Mouse (Mus musculus): ENCODE measurements around the gene Tnfsf14. TPM values are rescaled to one million over a fixed set of nuclear protein-coding genes. Genes with fewer than 3 reads are reported as not detected.

Gene Tnfsf14
- polyA plus RNA-seq, 1 experiment from 2014 or later: 1.9 TPM

DNA sequence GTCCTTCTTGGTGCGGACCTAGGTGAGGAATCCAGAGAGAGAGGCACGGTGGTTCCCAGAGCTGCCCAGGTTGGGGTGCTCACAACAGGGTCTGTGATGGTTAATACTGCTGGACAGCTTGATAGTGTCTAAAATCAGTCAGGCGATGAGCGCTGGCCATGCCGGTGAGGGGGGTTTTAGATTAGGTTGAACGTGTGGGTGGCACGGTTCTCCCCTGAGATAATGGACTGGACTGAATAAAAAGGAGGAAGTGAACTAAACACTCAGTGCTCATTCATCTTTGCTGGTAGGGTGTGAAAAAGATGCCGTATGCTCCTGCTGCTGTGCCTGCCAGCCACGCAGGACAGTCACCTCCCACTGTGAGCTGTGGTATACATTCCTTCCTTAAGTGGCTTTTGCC lies 29.3 kb upstream of the Tnfsf14 start:
- Histone ChIP-seq H3K27ac (ENCODE audit: low read depth) (no peak overlapping the region), H3K9ac (replicated peaks) (no peak overlapping the region), H3K27me3 (ENCODE audit: insufficient read depth, low read length) (no peaks in the 10 kb centered on the region), H3K4me3 (ENCODE audit: low read depth, low read length) (0 out of 2 replicates have a peak overlapping the region, but pooled peaks have one; percentile 3), H3K9me3 (ENCODE audit: low read length) (no peaks in the 10 kb centered on the region), H3K36me3 (replicated peaks; ENCODE audit: insufficient read depth, low read length) (peaks cover 55% of the 10 kb centered on the region), H3K4me1 (ENCODE audit: insufficient read depth) (peaks cover 18% of the 10 kb centered on the region), H3K4me2 (ENCODE audit: low read depth, low read length) (peak overlapping the region; percentile 55)
- no peak for TF ChIP-seq CTCF (IDR thresholded peaks at IDR 0.05; ENCODE audit: low read depth)
- no peak for TF ChIP-seq EP300 (IDR thresholded peaks at IDR 0.05; ENCODE audit: low read depth)
- ATAC-seq (no peak), DNase-seq (no peak)
- WGBS (ENCODE audit: insufficient replicate concordance): 44% methylated on average over 9 of the region's 9 CpGs

DNA sequence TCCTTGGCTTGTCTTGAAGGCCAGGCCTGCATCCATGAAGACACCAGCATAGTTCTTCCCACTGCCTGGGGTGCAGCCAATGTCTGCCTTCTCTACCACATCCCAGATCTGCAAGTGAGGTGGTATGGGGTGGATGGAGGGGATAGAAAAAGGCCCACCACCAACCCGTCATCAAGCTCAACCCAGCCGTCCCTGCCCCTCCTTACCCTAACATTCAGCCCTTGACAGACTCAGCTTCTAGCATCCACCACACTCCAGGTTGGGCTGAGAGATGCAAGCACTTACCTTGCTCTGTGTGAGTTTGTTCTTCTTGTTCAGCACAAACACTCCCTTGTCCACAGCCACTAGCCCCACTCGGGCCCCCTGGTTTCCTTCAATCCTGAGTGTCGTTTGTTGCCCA lies 27.9 kb upstream of the Tnfsf14 start:
- no peak overlapping the region for H3K4me3 ChIP-seq (ENCODE audit: low read depth, low read length)
- DNase-seq (no peak), ATAC-seq (no peak)
- H3K27ac ChIP-seq (ENCODE audit: low read depth): no peak overlapping the region
- H3K4me1 ChIP-seq (ENCODE audit: insufficient read depth): peaks cover 18% of the 10 kb centered on the region
- TF ChIP-seq CTCF (IDR thresholded peaks at IDR 0.05; ENCODE audit: low read depth): no peak
- H3K9ac ChIP-seq (replicated peaks): no peak overlapping the region
- 46% methylated on average over 4 of the region's 4 CpGs for WGBS (ENCODE audit: insufficient replicate concordance)
- no peaks in the 10 kb centered on the region for H3K27me3 ChIP-seq (ENCODE audit: insufficient read depth, low read length)
- no peaks in the 10 kb centered on the region for H3K9me3 ChIP-seq (ENCODE audit: low read length)
- peaks cover 69% of the 10 kb centered on the region for H3K36me3 ChIP-seq (replicated peaks; ENCODE audit: insufficient read depth, low read length)
- H3K4me2 ChIP-seq (ENCODE audit: low read depth, low read length): peak overlapping the region; percentile 55

DNA sequence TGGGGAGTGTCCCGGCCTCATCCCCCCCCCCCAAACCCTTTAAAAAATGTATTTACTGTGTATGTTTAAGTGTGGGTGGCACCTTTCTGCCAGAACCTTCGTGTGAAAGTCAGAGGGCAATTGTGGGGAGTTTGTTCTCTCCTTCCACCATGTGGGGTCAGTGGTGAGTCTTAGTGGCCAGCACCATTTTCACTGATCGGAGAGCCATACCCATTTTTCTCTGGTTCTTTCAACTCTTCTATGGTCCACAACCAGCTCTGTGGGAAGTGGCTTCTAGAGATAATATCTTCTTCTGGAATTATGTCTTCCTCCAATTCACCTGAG lies 25.9 kb upstream of the Tnfsf14 start:
- no peaks in the 10 kb centered on the region for H3K27me3 ChIP-seq (ENCODE audit: insufficient read depth, low read length)
- H3K9ac ChIP-seq (replicated peaks): no peak overlapping the region
- WGBS (ENCODE audit: insufficient replicate concordance): 22% methylated on average over 3 of the region's 3 CpGs
- TF ChIP-seq EP300 (IDR thresholded peaks at IDR 0.05; ENCODE audit: low read depth): no peak
- TF ChIP-seq CTCF (IDR thresholded peaks at IDR 0.05; ENCODE audit: low read depth): peak; percentile 63
- peaks cover 13% of the 10 kb centered on the region for H3K4me1 ChIP-seq (ENCODE audit: insufficient read depth)
- peaks cover 77% of the 10 kb centered on the region for H3K36me3 ChIP-seq (replicated peaks; ENCODE audit: insufficient read depth, low read length)
- no peak overlapping the region for H3K4me3 ChIP-seq (ENCODE audit: low read depth, low read length)
- H3K9me3 ChIP-seq (ENCODE audit: low read length): no peaks in the 10 kb centered on the region
- H3K27ac ChIP-seq (ENCODE audit: low read depth): no peak overlapping the region
- ATAC-seq: 0 out of 2 replicates have a peak, but pooled peaks have one; percentile 2
- H3K4me2 ChIP-seq (ENCODE audit: low read depth, low read length): no peak overlapping the region
- DNase-seq: no peak

- 21% methylated on average over 11 of the region's 11 CpGs for WGBS (ENCODE audit: insufficient replicate concordance)
- no peak for TF ChIP-seq EP300 (IDR thresholded peaks at IDR 0.05; ENCODE audit: low read depth)
- peak; percentile 86 for TF ChIP-seq CTCF (IDR thresholded peaks at IDR 0.05; ENCODE audit: low read depth)
- H3K27ac ChIP-seq (ENCODE audit: low read depth): no peak overlapping the region
- no peaks in the 10 kb centered on the region for H3K9me3 ChIP-seq (ENCODE audit: low read length)
- ATAC-seq (peak; percentile 49), DNase-seq (peak; percentile 80)
- H3K9ac ChIP-seq (replicated peaks): no peak overlapping the region
- H3K4me1 ChIP-seq (ENCODE audit: insufficient read depth): peaks cover 13% of the 10 kb centered on the region
- no peak overlapping the region for H3K4me3 ChIP-seq (ENCODE audit: low read depth, low read length)
- H3K4me2 ChIP-seq (ENCODE audit: low read depth, low read length): no peak overlapping the region
- peaks cover 79% of the 10 kb centered on the region for H3K36me3 ChIP-seq (replicated peaks; ENCODE audit: insufficient read depth, low read length)
- no peaks in the 10 kb centered on the region for H3K27me3 ChIP-seq (ENCODE audit: insufficient read depth, low read length)
Measured at GRCm38 (mm10) chr17:57219167-57219883, 25.3 kb upstream of the Tnfsf14 start.

- 0 out of 2 replicates have a peak overlapping the region, but pooled peaks have one; percentile 11 for H3K27ac ChIP-seq (ENCODE audit: low read depth)
- H3K9me3 ChIP-seq (ENCODE audit: low read length): no peaks in the 10 kb centered on the region
- H3K4me1 ChIP-seq (ENCODE audit: insufficient read depth): peaks cover 13% of the 10 kb centered on the region
- H3K4me2 ChIP-seq (ENCODE audit: low read depth, low read length): no peak overlapping the region
- H3K27me3 ChIP-seq (ENCODE audit: insufficient read depth, low read length): no peaks in the 10 kb centered on the region
- H3K36me3 ChIP-seq (replicated peaks; ENCODE audit: insufficient read depth, low read length): peaks cover 76% of the 10 kb centered on the region
- no peak overlapping the region for H3K4me3 ChIP-seq (ENCODE audit: low read depth, low read length)
- TF ChIP-seq CTCF (IDR thresholded peaks at IDR 0.05; ENCODE audit: low read depth) (no peak), EP300 (IDR thresholded peaks at IDR 0.05; ENCODE audit: low read depth) (no peak)
- DNase-seq: no peak
- no peak overlapping the region for H3K9ac ChIP-seq (replicated peaks)
- ATAC-seq: no peak
- WGBS (ENCODE audit: insufficient replicate concordance): 76% methylated on average over 12 of the region's 12 CpGs
Measured at GRCm38 (mm10) chr17:57218335-57218900, 24.4 kb upstream of the Tnfsf14 start.

DNA sequence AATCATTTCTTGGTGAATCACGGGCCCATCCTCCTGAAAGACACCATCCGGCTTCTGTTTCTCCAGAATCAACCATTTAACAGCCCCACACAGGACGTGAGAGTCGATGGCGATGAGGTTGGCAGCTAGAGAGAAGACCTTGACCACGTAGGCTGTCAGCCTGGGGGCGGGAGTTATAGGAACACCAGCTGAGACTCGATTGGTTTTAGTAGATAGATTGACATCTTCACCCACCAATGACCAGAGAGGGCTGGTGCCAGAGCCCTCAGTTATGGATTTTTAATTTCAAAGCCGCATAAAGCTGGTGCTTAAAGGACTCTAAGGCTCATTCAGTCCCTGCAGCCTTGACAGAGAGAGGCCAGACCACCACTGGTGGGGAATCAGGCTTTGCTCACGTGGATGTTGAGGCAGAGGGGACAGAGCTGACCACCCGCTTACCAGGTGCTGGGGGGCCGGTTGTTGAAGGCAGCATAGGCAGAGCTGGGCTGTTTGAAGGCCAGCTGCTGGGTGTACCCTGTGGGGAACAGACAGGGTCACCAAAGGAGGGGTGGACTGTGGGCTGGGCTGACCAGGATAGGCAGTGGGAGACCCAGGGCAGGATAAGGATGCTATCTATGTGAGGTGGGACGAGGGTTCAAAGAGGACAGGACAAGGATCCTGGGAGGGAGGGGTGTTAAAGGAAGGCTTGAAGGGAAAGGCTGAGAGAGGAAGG lies 20.9 kb upstream of the Tnfsf14 start:
- no peak for DNase-seq
- 39% methylated on average over 13 of the region's 13 CpGs for WGBS (ENCODE audit: insufficient replicate concordance)
- Histone ChIP-seq H3K36me3 (replicated peaks; ENCODE audit: insufficient read depth, low read length) (peaks cover 78% of the 10 kb centered on the region), H3K4me1 (ENCODE audit: insufficient read depth) (peaks cover 5% of the 10 kb centered on the region; the same call in 1 of the 2 replicates), H3K9me3 (ENCODE audit: low read length) (no peaks in the 10 kb centered on the region), H3K27ac (ENCODE audit: low read depth) (peak overlapping the region; percentile 11; the same call in 1 of the 2 replicates), H3K9ac (replicated peaks) (no peak overlapping the region), H3K4me3 (ENCODE audit: low read depth, low read length) (no peak overlapping the region), H3K4me2 (ENCODE audit: low read depth, low read length) (no peak overlapping the region), H3K27me3 (ENCODE audit: insufficient read depth, low read length) (no peaks in the 10 kb centered on the region)
- TF ChIP-seq CTCF (IDR thresholded peaks at IDR 0.05; ENCODE audit: low read depth) (no peak), EP300 (IDR thresholded peaks at IDR 0.05; ENCODE audit: low read depth) (no peak)
- ATAC-seq: peak; percentile 30; the same call in 1 of the 2 replicates

Measured in liver, postnatal 0 days (tissue).